Mouse (Mus musculus) heart, postnatal 0 days (tissue): ENCODE results near the gene Mepe.

ENCODE experiments used
- CTCF ChIP-seq: IDR thresholded peaks from 2 replicates; pipeline ENCODE4 v1.5.1; 2016; ENCODE audit warnings: antibody characterized with exemption, control low read depth, low read depth
- EP300 ChIP-seq: IDR thresholded peaks from 2 replicates; pipeline ENCODE4 v1.6.1; 2016; ENCODE audit warnings: antibody characterized with exemption, low read depth

DNA sequence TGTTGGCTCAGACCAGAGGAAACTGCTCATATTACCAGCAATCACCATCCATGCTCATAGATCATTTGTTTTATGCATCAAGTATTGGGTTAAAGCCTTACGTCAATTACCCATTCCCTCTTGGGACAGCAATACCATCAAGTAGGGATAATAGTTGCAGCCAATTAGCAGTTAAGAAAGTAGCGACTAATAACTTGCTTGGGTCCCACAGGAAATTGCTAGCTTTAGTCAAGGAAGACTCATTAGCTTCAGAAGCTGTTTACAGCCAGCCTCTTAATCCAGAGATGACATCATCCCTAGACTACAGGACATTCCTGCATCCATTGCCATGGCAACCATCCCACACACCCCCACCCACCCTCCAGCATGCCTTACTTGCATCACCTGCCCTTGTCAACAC lies 50.0 kb downstream of the Mepe start:
- no peak for TF ChIP-seq CTCF
- TF ChIP-seq EP300 = no peak
